Mouse (Mus musculus) megakaryocyte, embryonic 14.5 days (primary cell): ENCODE results near the gene Garem2.

Source experiments
- FLI1 ChIP-seq: IDR thresholded peaks from 2 replicates; pipeline ENCODE4 v1.6.1; 2012; ENCODE audit warnings: low read length, inconsistent platforms, mixed read lengths
- GATA1 ChIP-seq: IDR thresholded peaks from 3 replicates; pipeline ENCODE4 v1.6.1; 2012; ENCODE audit warnings: mixed read lengths, low read length, inconsistent platforms, borderline replicate concordance

- no peak for TF ChIP-seq GATA1
- no peak for TF ChIP-seq FLI1
Measured at GRCm38 (mm10) chr5:30161836-30162235, 56.9 kb downstream of the Garem2 start.
